ENCODE assay signal across 22 mouse cellular contexts in the genomic region with DNA sequence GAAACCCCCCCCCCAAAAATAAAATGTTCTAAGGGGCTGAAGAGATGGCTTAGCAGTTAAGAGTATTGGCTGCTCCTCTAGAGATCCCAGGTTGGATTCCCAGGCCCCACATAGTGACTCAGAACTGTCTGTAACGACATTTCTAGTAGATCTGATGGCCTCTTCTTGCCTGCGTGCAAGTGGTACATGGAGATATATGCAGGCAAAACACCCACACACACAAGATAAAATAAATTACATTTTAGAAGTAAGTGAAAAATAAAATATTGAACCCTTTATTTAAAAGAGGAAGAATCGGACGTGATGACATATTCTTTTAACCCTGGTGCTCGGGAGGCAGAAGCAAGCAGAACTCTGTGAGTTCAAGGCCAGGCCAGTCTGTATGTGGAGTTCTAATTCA. TPM values are rescaled to one million over a fixed set of nuclear protein-coding genes. Genes with fewer than 3 reads are reported as not detected.
A peak's percentile ranks its signal among the peaks of the same experiment; 100 is the strongest.
DNase-seq lines count a peak whose midpoint lies in the region; TF ChIP-seq lines count a peak whose summit lies in the region.
"Had no signal": no experiment of that assay in that cellular context is flagged by ENCODE, and none has a peak within 500 bp of the region (broad histone marks: within the 10 kb centered on the region; RNA-seq: fewer than 3 reads in every experiment).

No protein-coding gene starts in this region.

- intact Hi-C loops in heart, postnatal 36 days (cut with DNase I): no loop called here

- no peak overlapping the region; the same call in 1 of the 2 replicates for H3K9ac ChIP-seq in MEL (ENCODE audit: control insufficient read depth, low read depth, low read length, poor library complexity, severe bottlenecking)

- peak; percentile 57 for DNase-seq in heart, adult 11 months
- DNase-seq in heart, postnatal 36 days: no peak
- DNase-seq in MEL (ENCODE audit: low read depth, low spot score): peak; percentile 54
- DNase-seq in right cerebral cortex, postnatal 4 days: no peak
- DNase-seq: adrenal gland, adult 2 months; adrenal gland, adult 8-10 months; adrenal gland, postnatal 10 days; adrenal gland, postnatal 14 days; adrenal gland, postnatal 25 days; adrenal gland, postnatal 36 days; B cell, adult 2 months; cerebellum, adult 11 months; cerebellum, adult 11-12 months; cerebellum, adult 18-20 months; cerebellum, adult 2 months had no signal

- peak; percentile 76 to 85 for TF ChIP-seq EP300 in MEL (IDR thresholded peaks at IDR 0.05; ENCODE audit: low read depth in 1 of 2, low read length in 2 of 2)

- peak overlapping the region; percentile 9 for H3K27ac ChIP-seq in MEL (ENCODE audit: control insufficient read depth, low read depth, low read length)

- no peaks in the 10 kb centered on the region for H3K79me2 ChIP-seq in MEL (ENCODE audit: control insufficient read depth, insufficient read depth, low read length, poor library complexity)

- no peak for TF ChIP-seq CTCF in MEL (IDR thresholded peaks at IDR 0.05 in 2 of 3, conservative IDR thresholded peaks at IDR 0.05 in 1 of 3; ENCODE audit: control insufficient read depth in 1 of 3, insufficient read depth in 1 of 3, low read depth in 2 of 3, low read length in 3 of 3, poor library complexity in 1 of 3, severe bottlenecking in 1 of 3)

- H3K9me3 ChIP-seq in MEL (replicated peaks; ENCODE audit: insufficient read depth, low read length): no peaks in the 10 kb centered on the region
- H3K9me3 ChIP-seq: G1E had no signal

- H3K36me3 ChIP-seq in MEL (ENCODE audit: control insufficient read depth in 1 of 2, insufficient read depth in 2 of 2, low read length in 2 of 2): peaks cover 0 to 4% of the 10 kb centered on the region in 2 experiments; a peak in 2 of 4 replicates
- H3K36me3 ChIP-seq: G1E had no signal

- no peak overlapping the region for H3K4me3 ChIP-seq in MEL (ENCODE audit: control insufficient read depth in 1 of 2, insufficient read depth in 1 of 2, low read depth in 2 of 2, low read length in 2 of 2)

- no peak for TF ChIP-seq RAD21 in MEL (IDR thresholded peaks at IDR 0.05; ENCODE audit: low read depth, low read length)

- no peak for TF ChIP-seq POLR2A in MEL (IDR thresholded peaks at IDR 0.05; ENCODE audit: control insufficient read depth in 1 of 2, insufficient read depth in 1 of 2, low read depth in 1 of 2, low read length in 2 of 2, poor library complexity in 1 of 2)

- H3K4me1 ChIP-seq in MEL (ENCODE audit: control insufficient read depth in 1 of 2, insufficient read depth in 2 of 2, low read length in 2 of 2): peaks cover under 1 to 12% of the 10 kb centered on the region in 2 experiments

- no peaks in the 10 kb centered on the region; a peak in 1 of 4 replicates for H3K27me3 ChIP-seq in MEL (ENCODE audit: control insufficient read depth in 1 of 2, insufficient read depth in 2 of 2, low read length in 2 of 2)
- H3K27me3 ChIP-seq: Patski had no signal

TF ChIP-seq in MEL, 35 proteins besides CTCF, POLR2A, EP300 and RAD21:
- peak; percentile 45; the same call in 1 of the 2 replicates for TF ChIP-seq TCF12 (IDR thresholded peaks at IDR 0.05; ENCODE audit: low read depth, low read length)
- peak; percentile 31; the same call in 1 of the 2 replicates for TF ChIP-seq GATA1 (IDR thresholded peaks at IDR 0.05; ENCODE audit: low read depth, low read length)
- peak; percentile 67 for TF ChIP-seq MYB (IDR thresholded peaks at IDR 0.05; ENCODE audit: low read depth, low read length)
- no peak for TF ChIP-seq HCFC1 (IDR thresholded peaks at IDR 0.05; ENCODE audit: low read depth, low read length)
TF ChIP-seq in MEL: peak in this region for 3.

RNA-seq across cellular contexts. Expression of gene Itih4, which starts 16.4 kb away (rescaled TPM):
- total RNA-seq in heart, postnatal 36 days (2021): 1 to 10 TPM; 5.5 to 7.4 TPM
- not detected in 2 replicates for total RNA-seq in MEL (2012; rRNA removed)
- not detected for polyA plus RNA-seq in MEL (2012; ENCODE audit: insufficient read depth in 1 of 2, insufficient read length in 2 of 2, low read depth in 1 of 2, low replicate concordance in 2 of 2, missing spikeins in 1 of 2)
- total RNA-seq: CH12.LX had no signal
- polyA plus RNA-seq: activated CD4-positive, CD25-positive, alpha-beta regulatory T cell, adult 4 months; CD4-positive, CD25-positive, alpha-beta regulatory T cell, adult 4 months; G1E had no signal

RNA-seq across cellular contexts. Expression of gene Itih3, which starts 20.9 kb away (rescaled TPM):
- 1 to 10 TPM in 1 of 2 experiments, under 1 TPM in 1; 0.73 to 1.2 TPM for total RNA-seq in heart, postnatal 36 days (2021)
- not detected in 2 replicates for total RNA-seq in MEL (2012; rRNA removed)
- not detected for polyA plus RNA-seq in MEL (2012; ENCODE audit: insufficient read depth in 1 of 2, insufficient read length in 2 of 2, low read depth in 1 of 2, low replicate concordance in 2 of 2, missing spikeins in 1 of 2)
- total RNA-seq: CH12.LX, G1E had no signal
- polyA plus RNA-seq: activated CD4-positive, CD25-positive, alpha-beta regulatory T cell, adult 4 months; CD4-positive, CD25-positive, alpha-beta regulatory T cell, adult 4 months; G1E had no signal

RNA-seq across cellular contexts. Expression of gene Mustn1, which starts 23.6 kb away (rescaled TPM):
- total RNA-seq in heart, postnatal 36 days (2021): 10 to 100 TPM; 12.7 to 16.5 TPM
- 0.08 and 0.16 TPM in 2 replicates for total RNA-seq in MEL (2012; rRNA removed)
- polyA plus RNA-seq in MEL (2012; ENCODE audit: insufficient read depth in 1 of 2, insufficient read length in 2 of 2, low read depth in 1 of 2, low replicate concordance in 2 of 2, missing spikeins in 1 of 2): under 1 TPM in 1 of 2 experiments, not detected in 1; 0.22 TPM

RNA-seq across cellular contexts. Expression of gene Itih1, which starts 40.5 kb away (rescaled TPM):
- total RNA-seq in heart, postnatal 36 days (2021): not detected
- not detected in 2 replicates for total RNA-seq in MEL (2012; rRNA removed)
- polyA plus RNA-seq in MEL (2012; ENCODE audit: insufficient read depth in 1 of 2, insufficient read length in 2 of 2, low read depth in 1 of 2, low replicate concordance in 2 of 2, missing spikeins in 1 of 2): under 1 TPM in 1 of 2 experiments, not detected in 1; 0.03 TPM
- total RNA-seq: adrenal gland, adult 18-20 months; adrenal gland, postnatal 25 days; CH12.LX; G1E had no signal
- polyA plus RNA-seq: activated CD4-positive, CD25-positive, alpha-beta regulatory T cell, adult 4 months; C2C12; CD4-positive, CD25-positive, alpha-beta regulatory T cell, adult 4 months; cerebellum, adult 2 months; G1E had no signal

RNA-seq across cellular contexts. Expression of gene Nek4, which starts 48.5 kb away (rescaled TPM):
- total RNA-seq in heart, postnatal 36 days (2021): 1 to 10 TPM; 4.6 TPM
- 16.6 and 18.4 TPM in 2 replicates for total RNA-seq in MEL (2012; rRNA removed)
- polyA plus RNA-seq in MEL (2012; ENCODE audit: insufficient read depth in 1 of 2, insufficient read length in 2 of 2, low read depth in 1 of 2, low replicate concordance in 2 of 2, missing spikeins in 1 of 2): 10 to 100 TPM in 1 of 2 experiments, not detected in 1; 19.3 TPM

Comparison
In these comparisons a context has a peak if more than half of its experiments do, and no peak if none do; other contexts are left out.
1. DNase-seq: peak in heart, adult 11 months (single experiment) and MEL (single experiment); none in heart, postnatal 36 days (0 of 2) and right cerebral cortex, postnatal 4 days (single experiment).
2. RNA of gene Mustn1, which starts 23.6 kb away (total RNA-seq): 12.7 to 16.5 TPM in heart, postnatal 36 days; 0.08 to 0.16 TPM in MEL; every median in the first group is over 10 times any median in the second.